Mouse (Mus musculus): ENCODE results near the gene Zfyve28. TPM values are rescaled to one million over a fixed set of nuclear protein-coding genes. Genes with fewer than 3 reads are reported as not detected.

The Zfyve28 gene
- 4.7 and 5.3 TPM in 2 replicates for polyA plus RNA-seq (2015; fragmentation: Nextera tagmentation; extraction: Ambion mirVana)

DNA sequence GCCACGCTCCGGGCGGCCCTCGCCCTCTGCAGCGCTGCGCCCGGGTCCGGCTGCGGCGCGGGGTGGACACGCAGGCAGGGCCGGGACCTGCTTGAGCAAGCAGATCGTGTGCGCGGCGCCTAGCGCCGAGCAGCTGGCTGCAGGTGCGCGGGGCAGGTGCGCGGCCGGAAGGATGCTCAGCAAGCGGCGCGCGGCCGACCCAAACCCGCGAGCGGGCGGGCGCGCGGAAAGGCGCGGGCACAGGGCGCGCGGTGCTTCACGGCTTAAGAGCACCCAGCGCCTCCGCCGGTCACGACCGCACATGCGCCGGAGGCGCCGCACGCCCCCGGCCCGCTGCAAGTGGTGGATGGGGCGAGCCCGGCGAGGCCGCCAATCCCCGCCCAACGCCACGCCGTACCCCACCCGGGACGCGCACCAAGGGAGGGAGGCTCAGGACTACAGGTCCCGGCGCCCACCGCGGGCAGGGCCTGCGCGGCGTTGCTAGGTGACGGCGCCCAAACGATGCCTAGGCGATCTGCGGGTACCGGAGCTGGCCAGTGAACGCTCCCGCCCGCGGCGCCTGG, at the start of gene Zfyve28, which contains the start of gene Cfap99:
Gene Zfyve28, minus strand, starts transcription at position 296 of the 563 bp plus-strand sequence.
Gene Cfap99, plus strand, starts transcription at position 447 of the 563 bp plus-strand sequence.
- Histone ChIP-seq H3K4me3 (peak within 1 kb of the TSS; percentile 79), H3K9ac (replicated peaks) (peak within 1 kb of the TSS; percentile 73), H3K27ac (replicated peaks) (no peak within 1 kb of the TSS), H3K9me3 (no peaks in the 10 kb centered on the region), H3K27me3 (peaks cover 28% of the 10 kb centered on the region), H3K4me2 (replicated peaks) (peak within 1 kb of the TSS; percentile 87), H3K36me3 (no peaks in the 10 kb centered on the region), H3K4me1 (peaks cover 22% of the 10 kb centered on the region)
- peak; percentile 98 for ATAC-seq (replicated peaks)
- WGBS = under 1% methylated on average over 78 of the region's 83 CpGs

DNA sequence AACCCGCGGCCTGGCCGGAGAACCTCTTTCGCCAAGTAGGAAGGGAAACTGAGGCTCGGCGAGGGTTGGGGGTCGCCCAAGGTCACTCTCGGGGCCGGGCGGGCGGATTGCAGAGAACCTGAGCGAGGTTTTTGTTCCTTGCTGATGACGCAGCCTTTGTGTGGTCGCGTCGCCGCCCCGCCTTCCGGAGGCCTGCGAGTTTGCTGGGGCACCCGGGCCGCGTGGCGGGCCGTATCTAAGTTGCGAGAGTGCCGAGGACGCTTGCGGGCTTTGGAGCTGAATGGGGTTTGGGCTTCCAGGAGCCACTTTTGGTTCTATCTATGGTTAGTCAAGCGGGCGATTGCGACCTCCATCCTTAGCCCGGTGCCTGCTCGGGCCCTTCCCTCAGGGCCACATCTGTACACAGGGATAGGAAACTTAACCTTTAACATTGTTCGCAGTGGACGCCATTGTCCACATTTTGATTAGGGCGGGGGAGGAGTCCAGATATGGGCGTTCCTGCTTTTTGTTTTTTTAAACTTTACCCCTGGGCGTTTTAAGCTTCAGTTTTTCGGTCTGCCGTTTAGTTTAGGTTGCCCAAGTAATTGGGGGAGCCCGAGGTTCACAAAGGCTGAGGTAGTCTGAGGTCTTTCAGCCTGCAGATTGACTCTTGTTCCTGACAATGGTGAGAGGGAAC, 48.7 kb upstream of the Zfyve28 start:
- Histone ChIP-seq H3K36me3 (no peaks in the 10 kb centered on the region), H3K4me2 (replicated peaks) (peak overlapping the region; percentile 79), H3K9me3 (no peaks in the 10 kb centered on the region), H3K4me3 (peak overlapping the region; percentile 100), H3K9ac (replicated peaks) (peak overlapping the region; percentile 98), H3K27ac (replicated peaks) (peak overlapping the region; percentile 94), H3K27me3 (no peaks in the 10 kb centered on the region), H3K4me1 (peaks cover 28% of the 10 kb centered on the region)
- WGBS = under 1% methylated on average over 42 of the region's 42 CpGs
- ATAC-seq (replicated peaks) = peak; percentile 18; the same call in 1 of the 2 replicates

DNA sequence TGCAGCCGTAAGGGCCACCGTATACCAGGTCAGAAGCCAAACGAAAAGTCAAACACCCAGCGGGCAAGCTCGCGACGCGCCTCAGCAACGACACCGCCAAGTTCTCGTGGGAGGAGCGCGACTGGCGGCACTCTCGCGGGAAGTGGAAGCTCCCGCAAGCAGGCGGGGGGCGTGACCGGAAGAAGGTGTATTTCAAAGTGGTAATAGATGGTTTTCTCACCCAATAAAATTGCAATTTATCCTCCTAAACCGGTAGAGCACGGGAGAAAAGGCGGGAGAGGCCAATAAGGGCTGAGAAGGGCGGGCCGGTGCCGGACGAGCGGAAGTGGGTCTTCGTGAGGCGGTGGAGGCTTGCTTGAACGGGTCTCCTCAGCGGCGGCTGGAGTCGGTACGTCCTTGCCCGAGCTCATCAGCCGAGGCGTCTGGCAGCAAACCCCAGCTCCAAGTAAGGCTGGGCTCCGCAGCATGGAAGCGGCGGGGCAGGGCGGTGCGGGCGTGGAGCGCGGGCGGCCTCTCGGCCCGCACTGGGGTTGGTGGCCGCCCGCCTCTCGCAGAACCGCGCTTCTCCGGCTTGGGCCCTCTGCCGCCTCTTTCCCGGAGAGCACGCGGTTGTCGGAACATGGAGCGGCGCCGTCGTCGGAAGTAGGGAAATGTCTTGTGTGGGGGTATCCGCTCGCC, 48.0 kb upstream of the Zfyve28 start, which contains the start of gene Rnf4:
Gene Rnf4, plus strand, starts transcription at position 193 of the 678 bp plus-strand sequence.
- Histone ChIP-seq H3K4me2 (replicated peaks) (peak within 1 kb of the TSS; percentile 93), H3K9me3 (no peaks in the 10 kb centered on the region), H3K4me1 (peaks cover 28% of the 10 kb centered on the region), H3K36me3 (no peaks in the 10 kb centered on the region), H3K4me3 (peak within 1 kb of the TSS; percentile 100), H3K27ac (replicated peaks) (peak within 1 kb of the TSS; percentile 94), H3K9ac (replicated peaks) (peak within 1 kb of the TSS; percentile 98), H3K27me3 (no peaks in the 10 kb centered on the region)
- peak; percentile 99 for ATAC-seq (replicated peaks)
- under 1% methylated on average over 67 of the region's 67 CpGs for WGBS

DNA sequence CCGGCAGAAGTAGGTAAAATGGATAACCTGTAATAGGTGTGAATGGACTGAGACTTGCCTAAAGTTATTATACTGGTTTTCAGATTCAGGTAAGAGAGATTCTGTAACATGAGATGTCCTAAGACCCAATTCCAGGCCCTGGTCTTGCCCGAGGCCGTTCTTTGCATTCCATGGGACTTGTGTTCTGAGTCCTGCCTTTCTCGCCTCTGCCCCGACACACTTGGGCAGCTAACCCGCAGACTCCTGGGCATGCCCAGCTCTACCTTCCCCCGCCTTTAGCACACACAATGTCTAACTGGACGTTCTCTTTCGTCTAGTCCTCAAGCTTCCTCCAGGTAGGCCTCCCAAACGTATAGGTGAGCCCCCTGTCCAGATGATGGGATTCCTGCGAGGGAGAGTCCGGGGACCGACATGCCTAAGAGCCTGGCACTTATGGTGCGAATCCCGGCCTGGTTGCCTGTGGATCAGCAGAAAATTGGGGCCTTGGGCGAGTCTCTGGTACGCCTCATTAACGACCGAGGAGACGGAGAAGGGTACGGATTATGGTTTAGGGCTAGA, 47.4 kb upstream of the Zfyve28 start:
- Histone ChIP-seq H3K9ac (replicated peaks) (peak overlapping the region; percentile 91), H3K27ac (replicated peaks) (peak overlapping the region; percentile 94), H3K36me3 (no peaks in the 10 kb centered on the region), H3K4me3 (peak overlapping the region; percentile 100), H3K27me3 (no peaks in the 10 kb centered on the region), H3K4me2 (replicated peaks) (peak overlapping the region; percentile 93), H3K9me3 (no peaks in the 10 kb centered on the region), H3K4me1 (peaks cover 28% of the 10 kb centered on the region)
- no peak; the same call in 1 of the 2 replicates for ATAC-seq (replicated peaks)
- WGBS = 2% methylated on average over 21 of the region's 21 CpGs

DNA sequence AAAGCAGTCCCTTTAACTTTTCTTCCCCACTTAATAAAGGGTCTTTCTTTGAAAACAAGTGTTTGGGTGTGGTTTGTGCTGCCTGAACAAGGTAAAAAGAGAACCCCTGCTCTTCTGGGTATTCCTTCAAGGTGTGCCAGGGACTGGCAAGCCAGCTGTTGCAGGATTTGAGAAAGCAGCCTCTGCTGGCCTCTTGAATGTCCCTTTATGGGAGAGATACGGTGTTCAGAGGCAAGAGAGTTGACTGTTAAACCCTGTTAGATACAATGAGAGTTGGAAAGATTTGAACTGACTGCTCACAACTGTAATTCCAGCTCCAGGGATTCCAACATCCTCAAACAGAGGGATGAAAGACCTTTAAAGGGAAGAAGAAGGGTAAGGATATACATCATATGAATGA, 45.8 kb upstream of the Zfyve28 start:
- WGBS = 82% methylated on average over 1 of the region's 1 CpGs
- Histone ChIP-seq H3K9me3 (no peaks in the 10 kb centered on the region), H3K4me2 (replicated peaks) (no peak overlapping the region), H3K9ac (replicated peaks) (no peak overlapping the region), H3K27ac (replicated peaks) (no peak overlapping the region), H3K27me3 (no peaks in the 10 kb centered on the region), H3K4me1 (peaks cover 25% of the 10 kb centered on the region), H3K36me3 (no peaks in the 10 kb centered on the region), H3K4me3 (no peak overlapping the region)
- no peak for ATAC-seq (replicated peaks)

DNA sequence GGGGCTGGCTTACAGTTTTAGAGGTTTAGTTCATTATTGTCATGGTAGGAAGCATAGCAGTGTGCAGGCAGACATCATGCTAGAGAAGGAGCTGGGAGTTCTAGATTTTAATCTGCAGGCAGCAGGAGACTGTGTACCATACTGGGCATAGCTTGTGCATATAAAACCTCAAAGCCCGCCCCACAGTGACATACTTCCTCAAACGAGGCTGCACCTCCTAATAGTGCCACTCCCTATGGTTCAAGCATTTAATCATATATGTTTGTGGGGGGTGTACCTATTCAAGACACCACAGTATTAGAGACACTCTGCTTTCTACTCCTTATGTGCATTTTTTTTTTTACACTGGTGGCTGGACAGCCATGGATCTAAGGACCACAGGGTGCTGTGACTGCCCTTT, 41.9 kb upstream of the Zfyve28 start:
- no peak overlapping the region for H3K4me3 ChIP-seq

DNA sequence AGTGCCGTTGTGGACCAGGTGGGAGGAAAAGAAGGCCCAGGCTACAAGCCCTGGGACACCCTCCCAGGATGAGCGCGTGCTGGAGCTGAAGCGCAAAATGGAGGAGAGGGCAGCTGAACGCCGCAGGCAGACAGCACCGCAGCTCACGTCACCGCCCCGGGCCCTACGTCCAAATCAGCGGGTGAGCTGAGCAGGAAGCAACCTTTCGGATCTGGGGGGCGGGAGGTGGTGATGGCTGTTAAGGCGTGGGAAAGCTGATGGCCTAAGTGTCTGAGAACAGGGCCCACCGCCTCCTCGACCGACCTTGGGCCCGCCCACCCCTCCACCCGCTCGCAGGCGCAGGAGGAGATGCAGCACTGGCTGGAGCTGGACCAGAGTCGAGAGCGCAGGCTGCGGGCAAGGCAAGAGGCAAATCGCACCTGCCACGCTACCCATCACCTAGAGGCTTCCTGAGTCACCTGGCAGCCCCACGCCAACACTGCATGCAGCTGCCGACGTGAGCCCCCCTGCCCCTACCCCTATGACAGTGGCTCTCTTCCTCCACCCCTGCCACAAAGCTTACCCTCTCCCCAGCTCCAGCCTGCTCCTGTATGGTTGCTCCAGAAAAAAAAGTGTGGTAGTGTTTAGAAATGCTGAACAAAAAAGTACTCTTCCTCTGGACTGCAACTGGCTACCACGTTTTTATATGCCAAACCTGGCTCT, 38.8 kb upstream of the Zfyve28 start:
- 13% methylated on average over 31 of the region's 31 CpGs for WGBS
- H3K36me3 ChIP-seq = no peaks in the 10 kb centered on the region
- H3K27ac ChIP-seq (replicated peaks) = no peak overlapping the region
- peak overlapping the region; percentile 43 for H3K4me2 ChIP-seq (replicated peaks)
- no peaks in the 10 kb centered on the region for H3K27me3 ChIP-seq
- no peaks in the 10 kb centered on the region for H3K9me3 ChIP-seq
- H3K4me1 ChIP-seq = peaks cover 13% of the 10 kb centered on the region
- H3K9ac ChIP-seq (replicated peaks) = peak overlapping the region; percentile 39
- H3K4me3 ChIP-seq = peak overlapping the region; percentile 31
- peak; percentile 46; the same call in 1 of the 2 replicates for ATAC-seq (replicated peaks)

More for the DNA sequence above, 41.9 kb upstream of the Zfyve28 start:
- WGBS = 84% methylated on average over 2 of the region's 2 CpGs
- Histone ChIP-seq H3K9me3 (no peaks in the 10 kb centered on the region), H3K27me3 (no peaks in the 10 kb centered on the region), H3K4me2 (replicated peaks) (no peak overlapping the region), H3K9ac (replicated peaks) (no peak overlapping the region), H3K36me3 (no peaks in the 10 kb centered on the region), H3K27ac (replicated peaks) (no peak overlapping the region), H3K4me1 (peaks cover 14% of the 10 kb centered on the region)
- no peak for ATAC-seq (replicated peaks)

DNA sequence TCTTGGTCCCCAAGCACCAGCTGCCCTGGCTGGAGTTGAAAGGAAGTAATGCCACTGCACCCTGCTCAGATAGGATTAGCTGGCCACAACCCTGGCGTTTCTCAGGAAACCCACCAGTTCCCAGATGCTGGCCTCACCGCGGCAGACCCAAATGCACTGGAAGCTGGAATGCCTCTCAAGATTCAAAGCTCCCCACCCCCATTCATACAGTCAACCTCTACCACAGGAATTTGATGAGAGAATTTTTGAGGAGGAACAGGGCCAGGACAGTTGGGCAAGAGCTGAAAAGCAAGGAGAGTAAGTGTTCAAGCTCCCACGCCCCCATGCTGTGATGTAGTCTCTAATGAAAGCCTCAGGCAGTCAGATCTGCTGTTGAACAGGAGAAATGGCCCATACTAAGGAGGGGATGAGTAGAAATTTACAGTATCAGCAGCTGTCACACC, 38.0 kb upstream of the Zfyve28 start:
- Histone ChIP-seq H3K9me3 (no peaks in the 10 kb centered on the region), H3K4me2 (replicated peaks) (no peak overlapping the region), H3K4me3 (no peak overlapping the region), H3K27me3 (no peaks in the 10 kb centered on the region), H3K27ac (replicated peaks) (no peak overlapping the region), H3K4me1 (peaks cover 13% of the 10 kb centered on the region), H3K36me3 (no peaks in the 10 kb centered on the region), H3K9ac (replicated peaks) (no peak overlapping the region)
- ATAC-seq (replicated peaks) = no peak
- WGBS = 15% methylated on average over 4 of the region's 4 CpGs

DNA sequence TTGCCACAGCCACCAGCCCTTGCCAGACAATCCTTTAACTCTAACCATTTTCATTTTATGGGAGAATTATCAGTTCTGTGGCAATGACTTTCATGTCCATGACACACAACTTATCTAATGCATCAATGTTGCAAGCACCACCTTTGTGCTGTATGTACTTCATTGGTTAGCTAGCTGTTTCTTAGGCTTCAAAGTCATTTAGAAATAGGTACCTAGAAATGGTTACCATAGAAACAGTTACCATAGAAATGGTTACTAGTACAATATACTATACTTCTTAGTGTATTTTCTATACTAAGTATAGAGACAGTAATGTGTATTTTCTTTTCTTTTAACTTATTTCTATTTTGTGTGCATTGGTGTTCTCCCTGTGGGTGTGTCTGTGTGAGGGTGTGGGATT, 37.0 kb upstream of the Zfyve28 start:
- Histone ChIP-seq H3K36me3 (no peaks in the 10 kb centered on the region), H3K9ac (replicated peaks) (no peak overlapping the region), H3K9me3 (no peaks in the 10 kb centered on the region), H3K27me3 (no peaks in the 10 kb centered on the region), H3K27ac (replicated peaks) (0 out of 2 replicates have a peak overlapping the region, but pooled peaks have one; percentile 21), H3K4me2 (replicated peaks) (no peak overlapping the region), H3K4me3 (no peak overlapping the region), H3K4me1 (peaks cover 13% of the 10 kb centered on the region)
- ATAC-seq (replicated peaks) = no peak

DNA sequence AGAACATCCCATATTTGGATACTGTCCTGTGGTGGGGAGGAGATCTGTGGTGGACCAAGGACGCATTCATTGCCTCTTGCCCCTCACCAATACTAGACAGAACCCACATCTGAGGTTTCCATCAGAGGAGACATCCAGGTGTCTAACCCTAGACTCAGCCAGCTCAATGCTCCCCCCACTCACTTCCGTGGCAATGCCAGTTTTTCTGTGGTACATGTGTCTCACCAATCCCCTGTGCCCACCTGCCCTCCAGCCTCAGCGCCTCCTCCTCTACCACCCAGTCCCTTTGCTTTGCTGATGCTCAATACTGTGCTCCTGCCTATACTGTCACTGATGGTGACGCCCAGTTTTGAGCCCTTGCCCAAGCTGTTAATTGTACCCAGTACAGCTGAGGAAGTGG, 33.0 kb upstream of the Zfyve28 start:
- no peak for ATAC-seq (replicated peaks)
- H3K4me1 ChIP-seq = peaks cover 3% of the 10 kb centered on the region
- no peak overlapping the region for H3K4me2 ChIP-seq (replicated peaks)
- no peak overlapping the region for H3K27ac ChIP-seq (replicated peaks)
- no peaks in the 10 kb centered on the region for H3K9me3 ChIP-seq
- H3K4me3 ChIP-seq = no peak overlapping the region
- WGBS = 92% methylated on average over 4 of the region's 4 CpGs
- no peaks in the 10 kb centered on the region for H3K27me3 ChIP-seq
- H3K9ac ChIP-seq (replicated peaks) = no peak overlapping the region
- H3K36me3 ChIP-seq = no peaks in the 10 kb centered on the region

DNA sequence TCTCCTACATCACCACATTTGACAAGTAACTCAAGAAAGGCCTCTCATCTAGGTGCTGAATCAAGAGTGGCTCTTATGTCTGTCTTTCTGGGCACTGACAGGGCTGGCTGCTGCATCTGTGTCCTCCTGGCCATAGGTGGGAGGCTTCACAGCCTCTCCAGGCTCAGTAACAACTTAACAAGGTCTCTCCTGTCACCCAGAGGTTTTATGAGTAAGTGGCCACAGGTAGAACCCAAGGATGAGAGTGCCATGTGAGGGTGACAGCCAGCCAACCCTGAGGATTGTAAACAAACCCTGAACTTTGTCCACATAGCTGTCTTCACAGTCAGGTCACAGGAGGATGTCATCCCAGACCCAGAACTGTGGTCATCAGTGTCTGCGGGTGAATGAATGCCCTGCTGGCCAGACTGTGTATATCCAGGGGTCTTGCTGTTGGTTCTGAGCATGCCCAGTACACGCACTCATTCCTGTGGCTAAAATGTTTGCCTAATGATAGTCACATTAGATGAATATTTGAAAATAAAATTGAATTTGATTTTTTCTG, 31.3 kb upstream of the Zfyve28 start:
- Histone ChIP-seq H3K27me3 (no peaks in the 10 kb centered on the region), H3K36me3 (no peaks in the 10 kb centered on the region), H3K4me1 (no peaks in the 10 kb centered on the region), H3K9ac (replicated peaks) (no peak overlapping the region), H3K27ac (replicated peaks) (no peak overlapping the region), H3K4me3 (no peak overlapping the region), H3K9me3 (no peaks in the 10 kb centered on the region), H3K4me2 (replicated peaks) (no peak overlapping the region)
- 75% methylated on average over 2 of the region's 2 CpGs for WGBS
- no peak for ATAC-seq (replicated peaks)

Measured in forebrain, embryonic 15.5 days (tissue).